Mouse (Mus musculus) heart, postnatal 0 days (tissue): ENCODE data around the gene Unc5a.

Experiments
- CTCF ChIP-seq: IDR thresholded peaks from 2 replicates; pipeline ENCODE4 v1.5.1; 2016; ENCODE audit warnings: antibody characterized with exemption, control low read depth, low read depth
- EP300 ChIP-seq: IDR thresholded peaks from 2 replicates; pipeline ENCODE4 v1.6.1; 2016; ENCODE audit warnings: antibody characterized with exemption, low read depth

GRCm38 (mm10) chr13:55014451-55014850, 65.2 kb downstream of the Unc5a start:
- no peak for TF ChIP-seq CTCF
- TF ChIP-seq EP300: no peak
